Mouse (Mus musculus) ES-E14 (cell line): ENCODE data around the gene Btrc.

Source experiments
- CHD2 ChIP-seq: IDR thresholded peaks from 2 replicates; pipeline ENCODE4 v1.6.1; 2014; ENCODE audit warnings: mild to moderate bottlenecking, low read depth, low read length, inconsistent platforms
- HCFC1 ChIP-seq: IDR thresholded peaks from 2 replicates; pipeline ENCODE4 v1.6.1; 2012; ENCODE audit warnings: low read length, inconsistent platforms, borderline replicate concordance; ENCODE audit not compliant: insufficient read depth
- MAFK ChIP-seq: IDR thresholded peaks from 2 replicates; pipeline ENCODE4 v1.6.1; 2014; ENCODE audit warnings: mild to moderate bottlenecking, low read depth, low read length, inconsistent platforms; ENCODE audit not compliant: insufficient read depth
- ZC3H11A ChIP-seq: IDR thresholded peaks from 2 replicates; pipeline ENCODE4 v1.6.1; 2012; ENCODE audit warnings: low read depth, mild to moderate bottlenecking, inconsistent platforms, low read length, borderline replicate concordance

DNA sequence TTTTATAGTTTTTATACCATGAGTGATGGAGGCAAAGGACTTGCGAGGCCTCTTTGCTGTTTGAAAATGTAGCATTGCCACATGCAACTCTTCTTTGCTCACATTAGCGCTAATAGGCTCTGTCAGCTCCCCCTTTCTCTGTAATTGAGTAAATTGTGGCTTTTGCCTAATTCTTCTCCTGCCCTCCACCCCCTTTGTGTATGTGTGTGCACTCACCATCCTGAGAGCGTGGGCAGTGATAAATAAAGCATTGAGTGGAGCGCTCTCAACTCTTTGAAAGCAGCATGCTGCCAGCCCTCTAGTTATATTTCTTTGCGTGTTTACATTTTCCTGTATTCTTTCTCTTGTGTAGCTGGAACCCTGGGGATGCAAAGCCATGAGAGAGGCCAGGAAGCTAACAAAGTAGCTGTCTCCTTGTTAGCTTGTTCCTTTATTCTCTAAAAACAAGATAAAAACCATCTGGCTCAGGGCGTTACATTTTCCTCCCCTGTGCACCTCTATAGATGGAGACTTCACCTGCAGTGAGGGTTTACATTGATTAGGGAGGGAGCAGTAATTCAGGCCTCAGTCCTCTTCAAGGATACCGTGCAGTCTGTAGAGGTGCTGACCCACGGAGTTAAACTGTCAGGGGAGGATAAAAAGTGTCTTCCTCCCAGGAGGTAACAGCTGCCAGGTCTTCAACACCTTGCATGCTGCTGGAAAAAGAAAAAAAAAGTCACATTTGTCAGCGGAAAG is 96.6 kb downstream of the Btrc start:
- TF ChIP-seq CHD2 = no peak
- no peak for TF ChIP-seq ZC3H11A
- no peak for TF ChIP-seq HCFC1
- TF ChIP-seq MAFK = no peak
